Mouse (Mus musculus) ES-Bruce4 (cell line): ENCODE measurements around the gene Slc39a11.

Experiments
- CTCF ChIP-seq: IDR thresholded peaks from one replicate; pipeline ENCODE4 v1.8.1; 2011; ENCODE audit warnings: low read depth, low read length
- EP300 ChIP-seq: IDR thresholded peaks from 2 replicates; pipeline ENCODE4 v1.6.1; 2011; ENCODE audit warnings: low read depth, low read length; ENCODE audit not compliant: insufficient read depth
- POLR2A ChIP-seq: IDR thresholded peaks from one replicate; pipeline ENCODE4 v1.8.1; 2011; ENCODE audit warnings: low read length; ENCODE audit not compliant: insufficient read depth

DNA sequence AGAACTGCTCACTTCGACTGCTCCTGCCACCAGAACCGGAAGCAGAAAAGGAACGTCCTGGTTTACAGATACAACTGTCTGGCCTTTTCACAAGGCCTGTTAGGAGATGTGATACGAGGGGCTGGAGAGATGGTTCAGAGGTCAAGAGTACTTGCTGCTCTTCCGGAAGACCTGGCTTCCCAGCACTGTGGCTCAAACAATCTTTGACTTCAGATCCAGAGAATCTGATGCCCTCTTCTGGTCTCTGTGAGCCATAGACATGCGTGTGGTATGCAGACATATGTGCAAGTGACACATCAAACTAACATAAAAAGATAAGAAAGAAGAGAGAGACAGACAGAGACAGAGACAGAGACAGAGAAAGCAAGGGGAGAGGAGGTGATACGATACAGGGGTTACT is 17.6 kb downstream of the Slc39a11 start:
- TF ChIP-seq CTCF, result no peak
- TF ChIP-seq POLR2A, result no peak
- TF ChIP-seq EP300, result no peak
